Mouse (Mus musculus) layer of hippocampus, adult 9-10 months (tissue): ENCODE data around the gene Musk.

Source experiments
- DNase-seq: peaks from one replicate; pipeline ENCODE4 v3.0.0; 2022; ENCODE audit warnings: low spot score

The Musk gene

GRCm38 (mm10) chr4:58415537-58415936 lies 129.8 kb downstream of the Musk start:
- DNase-seq: no peak

- DNase-seq: no peak
Measured at GRCm38 (mm10) chr4:58417319-58417718, 131.6 kb downstream of the Musk start.

GRCm38 (mm10) chr4:58419225-58419624 lies 133.5 kb downstream of the Musk start:
- no peak for DNase-seq

- no peak for DNase-seq
Measured at GRCm38 (mm10) chr4:58423276-58423930, 137.6 kb downstream of the Musk start.
